Mouse (Mus musculus) stomach, embryonic 16.5 days (tissue): ENCODE data around the gene Galnt17. TPM values are rescaled to one million over a fixed set of nuclear protein-coding genes. Genes with fewer than 3 reads are reported as not detected.
A peak's percentile ranks its signal among the peaks of the same experiment; 100 is the strongest.

Experiments
- ATAC-seq: fragments of 200-750 bp; cut with Nextera tagmentation; 2 replicates; pipeline ENCODE4 v1.8.0; 2017; ENCODE audit warnings: moderate number of reproducible peaks, moderate TSS enrichment; ENCODE audit not compliant: insufficient read depth, low FRiP score
- H3K27ac ChIP-seq: fragments of 300-500 bp; sonication (generic); 2 replicates; pipeline ENCODE4 v1.5.1; 2014; ENCODE audit warnings: low read length
- H3K27me3 ChIP-seq: fragments of 300-500 bp; sonication (generic); 2 replicates; pipeline ENCODE4 v1.6.1; 2014; ENCODE audit warnings: low read length, control low read depth, mixed read lengths; ENCODE audit not compliant: control insufficient read depth, insufficient read depth
- H3K36me3 ChIP-seq: fragments of 300-500 bp; sonication (generic); 2 replicates; pipeline ENCODE4 v1.6.1; 2014; ENCODE audit warnings: low read length; ENCODE audit not compliant: control insufficient read depth, insufficient read depth
- H3K4me1 ChIP-seq: fragments of 300-500 bp; sonication (generic); 2 replicates; pipeline ENCODE4 v1.6.1; 2014; ENCODE audit warnings: low read length, control low read depth, mixed read lengths; ENCODE audit not compliant: control insufficient read depth, insufficient read depth
- H3K4me2 ChIP-seq: fragments of 300-500 bp; sonication (generic); 2 replicates; pipeline ENCODE4 v1.6.1; 2014; ENCODE audit warnings: low read depth, low read length, mixed read lengths
- H3K4me3 ChIP-seq: fragments of 300-500 bp; sonication (generic); replicated peaks from 2 replicates; pipeline ENCODE4 v1.5.1; 2014; ENCODE audit warnings: mild to moderate bottlenecking, low read length
- H3K9ac ChIP-seq: fragments of 300-500 bp; sonication (generic); 2 replicates; pipeline ENCODE4 v1.6.1; 2014; ENCODE audit warnings: low read length
- H3K9me3 ChIP-seq: fragments of 300-500 bp; sonication (generic); replicated peaks from 2 replicates; pipeline ENCODE4 v1.6.1; 2016; ENCODE audit warnings: low read length, control low read depth; ENCODE audit not compliant: control insufficient read depth
- WGBS: fragments of 180-500 bp; shearing (Covaris S2); extraction: QIAGEN DNeasy Blood & Tissue Kit; methylation state at CpG from one replicate; pipeline ENCODE4 v1.1.7; 2014; 5-methylcytosine and 5-hydroxymethylcytosine counted together
- polyA plus RNA-seq: library from polyadenylated mRNA; unstranded; fragments of >200 nt; fragmentation: Nextera tagmentation; extraction: Ambion mirVana; gene quantifications from 2 replicates; pipeline ENCODE4 v1.2.1, GENCODE M21; 2015

Gene Galnt17
- polyA plus RNA-seq, 1 experiment from 2014 or later, result 1.3 TPM

- no peak overlapping the region for H3K4me3 ChIP-seq
- no peak overlapping the region for H3K4me2 ChIP-seq
- H3K27ac ChIP-seq, result no peak overlapping the region
- H3K4me1 ChIP-seq, result no peaks in the 10 kb centered on the region
- WGBS, result 69% methylated on average over 3 of the region's 3 CpGs
- H3K9me3 ChIP-seq, result no peaks in the 10 kb centered on the region
- H3K36me3 ChIP-seq, result no peaks in the 10 kb centered on the region
- H3K9ac ChIP-seq, result no peak overlapping the region
- no peaks in the 10 kb centered on the region for H3K27me3 ChIP-seq
- ATAC-seq, result no peak
These were observed 295.2 kb downstream of the Galnt17 start for GRCm38 (mm10) chr5:131013101-131013500.

- no peak for ATAC-seq
- H3K27me3 ChIP-seq, result no peaks in the 10 kb centered on the region
- H3K4me1 ChIP-seq, result no peaks in the 10 kb centered on the region
- H3K9me3 ChIP-seq, result no peaks in the 10 kb centered on the region
- 46% methylated on average over 6 of the region's 6 CpGs for WGBS
- H3K9ac ChIP-seq, result no peak overlapping the region
- no peak overlapping the region for H3K4me2 ChIP-seq
- H3K4me3 ChIP-seq, result no peak overlapping the region
- H3K27ac ChIP-seq, result no peak overlapping the region
- H3K36me3 ChIP-seq, result no peaks in the 10 kb centered on the region
These were observed 298.8 kb downstream of the Galnt17 start for GRCm38 (mm10) chr5:131009510-131009909.

GRCm38 (mm10) chr5:131008507-131008906 lies 299.8 kb downstream of the Galnt17 start:
- Histone ChIP-seq H3K4me3 (no peak overlapping the region), H3K4me1 (no peaks in the 10 kb centered on the region), H3K9me3 (no peaks in the 10 kb centered on the region), H3K4me2 (no peak overlapping the region), H3K27ac (no peak overlapping the region), H3K36me3 (no peaks in the 10 kb centered on the region), H3K9ac (no peak overlapping the region), H3K27me3 (no peaks in the 10 kb centered on the region)
- ATAC-seq, result no peak
- 90% methylated on average over 5 of the region's 5 CpGs for WGBS

GRCm38 (mm10) chr5:131007871-131008505 lies 300.3 kb downstream of the Galnt17 start:
- Histone ChIP-seq H3K9ac (no peak overlapping the region), H3K27me3 (no peaks in the 10 kb centered on the region), H3K4me1 (no peaks in the 10 kb centered on the region), H3K9me3 (no peaks in the 10 kb centered on the region), H3K4me2 (no peak overlapping the region), H3K36me3 (no peaks in the 10 kb centered on the region), H3K4me3 (no peak overlapping the region), H3K27ac (no peak overlapping the region)
- no peak for ATAC-seq
- 73% methylated on average over 3 of the region's 3 CpGs for WGBS

GRCm38 (mm10) chr5:131007198-131007597 lies 301.1 kb downstream of the Galnt17 start:
- Histone ChIP-seq H3K27me3 (no peaks in the 10 kb centered on the region), H3K27ac (no peak overlapping the region), H3K9me3 (no peaks in the 10 kb centered on the region), H3K36me3 (no peaks in the 10 kb centered on the region), H3K4me3 (no peak overlapping the region), H3K9ac (no peak overlapping the region), H3K4me1 (no peaks in the 10 kb centered on the region), H3K4me2 (no peak overlapping the region)
- no peak for ATAC-seq
- WGBS, result 72% methylated on average over 7 of the region's 7 CpGs

GRCm38 (mm10) chr5:131006524-131006923 lies 301.8 kb downstream of the Galnt17 start:
- Histone ChIP-seq H3K27ac (no peak overlapping the region), H3K4me3 (no peak overlapping the region), H3K9me3 (no peaks in the 10 kb centered on the region), H3K27me3 (no peaks in the 10 kb centered on the region), H3K4me2 (no peak overlapping the region), H3K9ac (no peak overlapping the region), H3K36me3 (no peaks in the 10 kb centered on the region), H3K4me1 (no peaks in the 10 kb centered on the region)
- 85% methylated on average over 3 of the region's 3 CpGs for WGBS
- ATAC-seq, result no peak

- no peak overlapping the region for H3K27ac ChIP-seq
- peak; percentile 53; the same call in 1 of the 2 replicates for ATAC-seq
These were observed 307.7 kb downstream of the Galnt17 start for GRCm38 (mm10) chr5:131000572-131000971.

GRCm38 (mm10) chr5:130979321-130979720 lies 329.0 kb downstream of the Galnt17 start:
- H3K4me1 ChIP-seq, result no peaks in the 10 kb centered on the region
- no peaks in the 10 kb centered on the region for H3K27me3 ChIP-seq
- H3K4me2 ChIP-seq, result no peak overlapping the region
- 87% methylated on average over 8 of the region's 8 CpGs for WGBS
- no peaks in the 10 kb centered on the region; the same call in 1 of the 2 replicates for H3K9me3 ChIP-seq
- no peak overlapping the region for H3K4me3 ChIP-seq
- no peak overlapping the region for H3K9ac ChIP-seq
- H3K36me3 ChIP-seq, result no peaks in the 10 kb centered on the region
- no peak overlapping the region for H3K27ac ChIP-seq
- ATAC-seq, result no peak

More at GRCm38 (mm10) chr5:131000572-131000971, 307.7 kb downstream of the Galnt17 start:
- Histone ChIP-seq H3K9ac (no peak overlapping the region), H3K27me3 (no peaks in the 10 kb centered on the region), H3K4me3 (no peak overlapping the region), H3K36me3 (no peaks in the 10 kb centered on the region), H3K9me3 (no peaks in the 10 kb centered on the region), H3K4me1 (no peaks in the 10 kb centered on the region), H3K4me2 (no peak overlapping the region)
- WGBS, result 44% methylated on average over 2 of the region's 2 CpGs

- Histone ChIP-seq H3K36me3 (no peaks in the 10 kb centered on the region), H3K4me3 (no peak overlapping the region), H3K27me3 (no peaks in the 10 kb centered on the region), H3K4me2 (no peak overlapping the region), H3K9ac (no peak overlapping the region), H3K4me1 (no peaks in the 10 kb centered on the region), H3K27ac (no peak overlapping the region), H3K9me3 (no peaks in the 10 kb centered on the region; the same call in 1 of the 2 replicates)
- WGBS, result 66% methylated on average over 2 of the region's 2 CpGs
- no peak for ATAC-seq
These were observed 329.4 kb downstream of the Galnt17 start for GRCm38 (mm10) chr5:130978871-130979270.
